Mouse (Mus musculus) heart, postnatal 0 days (tissue): ENCODE measurements at regions not wholly inside any gene's neighbourhood (a gene's known extent, or its start where the extent isn't known, plus 50 kb on each side); places are given as distances from the start of the nearest gene placed in this dataset.

Experiments used
- ATAC-seq: fragments of 200-750 bp; cut with Nextera tagmentation; 2 replicates; pipeline ENCODE4 v1.8.0; 2017; ENCODE audit warnings: low read depth, moderate number of reproducible peaks, moderate library complexity; ENCODE audit not compliant: insufficient read depth
- DNase-seq: peaks from one replicate; pipeline ENCODE4 v3.0.0-alpha.2; 2016; ENCODE audit warnings: low spot score
- H3K27ac ChIP-seq: fragments of 300-500 bp; sonication (generic); 2 replicates; pipeline ENCODE4 v1.5.1; 2014; ENCODE audit warnings: low read depth, mild to moderate bottlenecking
- H3K27me3 ChIP-seq: fragments of 300-500 bp; sonication (generic); 2 replicates; pipeline ENCODE4 v1.6.1; 2014; ENCODE audit warnings: low read length, mixed read lengths; ENCODE audit not compliant: control insufficient read depth, insufficient read depth
- H3K36me3 ChIP-seq: fragments of 300-500 bp; sonication (generic); replicated peaks from 2 replicates; pipeline ENCODE4 v1.6.1; 2014; ENCODE audit warnings: low read length, mixed read lengths; ENCODE audit not compliant: control insufficient read depth, insufficient read depth
- H3K4me1 ChIP-seq: fragments of 300-500 bp; sonication (generic); 2 replicates; pipeline ENCODE4 v1.6.1; 2014; ENCODE audit warnings: antibody characterized with exemption; ENCODE audit not compliant: control insufficient read depth, insufficient read depth
- H3K4me2 ChIP-seq: fragments of 300-500 bp; sonication (generic); 2 replicates; pipeline ENCODE4 v1.6.1; 2014; ENCODE audit warnings: low read depth, mild to moderate bottlenecking, low read length, moderate library complexity
- H3K4me3 ChIP-seq: fragments of 300-500 bp; sonication (generic); 2 replicates; pipeline ENCODE4 v1.5.1; 2014; ENCODE audit warnings: low read depth, low read length
- H3K9ac ChIP-seq: fragments of 300-500 bp; sonication (generic); replicated peaks from 2 replicates; pipeline ENCODE4 v1.6.1; 2014; ENCODE audit warnings: low read depth, low read length, mixed read lengths
- H3K9me3 ChIP-seq: fragments of 300-500 bp; sonication (generic); replicated peaks from 2 replicates; pipeline ENCODE4 v1.6.1; 2016; ENCODE audit warnings: low read length; ENCODE audit not compliant: control insufficient read depth
- CTCF ChIP-seq: IDR thresholded peaks from 2 replicates; pipeline ENCODE4 v1.5.1; 2016; ENCODE audit warnings: antibody characterized with exemption, control low read depth, low read depth
- EP300 ChIP-seq: IDR thresholded peaks from 2 replicates; pipeline ENCODE4 v1.6.1; 2016; ENCODE audit warnings: antibody characterized with exemption, low read depth
- WGBS: fragments of 180-500 bp; shearing (Covaris S2); extraction: QIAGEN DNeasy Blood & Tissue Kit; methylation state at CpG from one replicate; pipeline ENCODE4 v1.1.7; 2014; 5-methylcytosine and 5-hydroxymethylcytosine counted together

DNA sequence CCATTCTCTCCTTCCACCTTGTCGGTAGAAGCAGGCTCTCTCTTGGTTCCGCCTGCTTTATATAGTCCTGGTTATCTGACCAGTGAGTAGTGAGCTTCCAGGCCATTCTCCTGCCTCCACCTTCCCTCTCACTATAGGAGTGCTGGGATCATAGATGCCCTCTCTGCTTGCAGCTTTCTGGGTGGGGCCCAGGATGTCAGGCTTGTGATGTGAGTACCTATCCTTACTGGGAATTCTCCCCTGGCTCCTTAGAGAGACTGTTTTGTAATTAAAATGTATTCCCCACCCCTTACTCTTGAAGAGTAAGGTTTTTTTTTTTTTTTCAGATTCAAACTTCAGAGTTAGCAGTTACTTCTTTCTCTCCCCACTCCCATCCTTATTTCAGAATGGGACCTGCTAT is 291.1 kb upstream of the Rtl1 start:
- ATAC-seq: no peak
- no peak for TF ChIP-seq EP300
- TF ChIP-seq CTCF: no peak
- no peak overlapping the region for H3K4me3 ChIP-seq
- no peak overlapping the region for H3K4me2 ChIP-seq
- H3K9ac ChIP-seq: no peak overlapping the region
- H3K27ac ChIP-seq: no peak overlapping the region
- DNase-seq: no peak
- H3K36me3 ChIP-seq: no peaks in the 10 kb centered on the region
- H3K9me3 ChIP-seq: no peaks in the 10 kb centered on the region
- WGBS: 55% methylated on average over 2 of the region's 2 CpGs
- H3K4me1 ChIP-seq: no peaks in the 10 kb centered on the region
- H3K27me3 ChIP-seq: no peaks in the 10 kb centered on the region

DNA sequence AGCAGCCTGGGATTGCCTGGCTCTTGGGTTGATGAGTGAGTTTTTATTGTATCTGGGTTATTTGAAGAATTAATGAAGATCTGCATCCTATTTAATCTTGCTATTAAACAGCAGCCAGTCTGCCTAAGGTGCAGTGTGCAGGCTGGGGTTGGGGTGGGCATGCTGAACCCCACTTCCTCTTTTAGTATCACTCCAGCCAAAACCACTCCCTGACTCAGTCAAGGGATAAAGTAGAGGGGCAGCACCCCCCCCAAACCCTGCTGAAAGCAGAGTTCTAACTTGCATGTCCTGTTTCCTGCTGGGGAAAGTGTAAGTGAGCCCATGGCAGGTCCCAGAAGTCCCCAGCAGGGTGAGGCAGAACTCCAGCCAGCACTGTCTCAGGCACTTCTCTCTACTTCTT is 292.7 kb upstream of the Rtl1 start:
- no peak overlapping the region for H3K27ac ChIP-seq
- DNase-seq: no peak
- no peak overlapping the region for H3K9ac ChIP-seq
- no peak overlapping the region for H3K4me2 ChIP-seq
- H3K36me3 ChIP-seq: no peaks in the 10 kb centered on the region
- H3K9me3 ChIP-seq: no peaks in the 10 kb centered on the region
- H3K4me1 ChIP-seq: no peaks in the 10 kb centered on the region
- no peak for ATAC-seq
- H3K4me3 ChIP-seq: no peak overlapping the region
- no peaks in the 10 kb centered on the region for H3K27me3 ChIP-seq
- no peak for TF ChIP-seq EP300
- TF ChIP-seq CTCF: no peak

DNA sequence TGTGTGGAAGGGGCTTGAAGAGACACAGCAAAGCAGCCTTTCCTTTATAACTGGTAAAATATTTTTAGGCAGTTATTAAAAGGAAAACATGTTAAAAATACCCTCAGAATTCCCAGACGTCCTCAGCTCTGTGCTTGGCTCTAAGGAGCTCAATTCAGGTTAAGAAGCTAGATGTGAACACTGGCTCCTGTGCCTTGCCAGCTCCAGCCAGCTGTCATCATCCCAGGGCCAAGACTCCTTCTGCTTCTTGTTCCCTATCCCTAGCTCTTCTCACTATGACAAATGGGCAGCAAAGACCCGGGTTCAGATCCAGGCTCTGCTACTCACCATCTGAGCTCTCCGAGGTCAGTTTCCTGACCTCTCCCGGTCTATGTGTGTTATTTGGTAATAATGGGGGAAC is 293.5 kb upstream of the Rtl1 start:
- Histone ChIP-seq H3K9ac (no peak overlapping the region), H3K4me2 (no peak overlapping the region), H3K27me3 (no peaks in the 10 kb centered on the region), H3K4me3 (no peak overlapping the region), H3K4me1 (no peaks in the 10 kb centered on the region), H3K9me3 (no peaks in the 10 kb centered on the region), H3K27ac (no peak overlapping the region), H3K36me3 (no peaks in the 10 kb centered on the region)
- DNase-seq: no peak
- TF ChIP-seq CTCF: no peak
- TF ChIP-seq EP300: no peak
- 72% methylated on average over 4 of the region's 4 CpGs for WGBS
- no peak for ATAC-seq

DNA sequence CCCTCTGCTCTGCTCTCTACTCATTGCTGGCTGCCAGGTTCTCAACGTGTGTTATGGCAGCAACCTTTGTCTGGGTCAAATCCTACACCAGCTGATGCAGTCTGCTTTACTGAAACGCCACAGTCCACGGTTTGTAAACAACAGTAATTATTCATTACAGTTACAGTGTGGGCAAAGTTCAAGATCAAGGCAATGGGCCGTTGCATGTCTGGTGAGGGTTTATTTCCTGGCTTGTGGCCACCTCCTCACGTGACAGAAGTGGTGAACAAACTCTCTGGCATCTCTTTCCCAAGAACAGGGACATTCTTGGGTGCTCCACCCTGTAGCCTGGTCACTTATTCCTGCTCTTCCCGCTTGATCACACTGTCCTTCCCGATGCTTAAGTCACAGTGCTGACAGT is 295.3 kb upstream of the Rtl1 start:
- Histone ChIP-seq H3K4me2 (no peak overlapping the region), H3K9me3 (no peaks in the 10 kb centered on the region), H3K27me3 (no peaks in the 10 kb centered on the region), H3K4me1 (no peaks in the 10 kb centered on the region), H3K4me3 (no peak overlapping the region), H3K27ac (no peak overlapping the region), H3K36me3 (no peaks in the 10 kb centered on the region), H3K9ac (no peak overlapping the region)
- WGBS: 71% methylated on average over 7 of the region's 7 CpGs
- no peak for TF ChIP-seq CTCF
- TF ChIP-seq EP300: no peak
- no peak for DNase-seq
- ATAC-seq: no peak

DNA sequence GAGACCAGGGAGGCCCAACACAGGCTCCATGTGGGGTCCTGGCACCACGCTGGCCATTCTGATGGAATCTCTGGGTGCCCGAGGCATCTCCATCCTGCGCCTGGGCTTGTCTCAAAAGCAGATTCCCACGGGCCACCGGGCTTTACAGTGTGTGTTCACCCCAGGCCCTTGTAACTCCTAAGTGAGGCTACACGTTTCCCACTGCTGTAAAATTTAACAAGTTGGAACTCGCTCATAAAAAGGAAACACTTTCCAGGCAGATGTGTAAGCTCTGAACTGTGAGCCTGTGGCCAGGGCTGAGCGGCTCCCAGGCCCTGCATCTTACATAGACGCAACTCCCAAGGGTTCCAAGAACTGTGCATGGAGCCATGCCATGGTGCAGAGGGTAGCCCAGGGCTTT is 296.3 kb upstream of the Rtl1 start:
- WGBS: 86% methylated on average over 9 of the region's 9 CpGs
- DNase-seq: no peak
- Histone ChIP-seq H3K4me3 (no peak overlapping the region), H3K9me3 (no peaks in the 10 kb centered on the region), H3K36me3 (no peaks in the 10 kb centered on the region), H3K27me3 (no peaks in the 10 kb centered on the region), H3K9ac (no peak overlapping the region), H3K27ac (no peak overlapping the region), H3K4me1 (no peaks in the 10 kb centered on the region), H3K4me2 (no peak overlapping the region)
- ATAC-seq: no peak
- TF ChIP-seq EP300 (no peak), CTCF (no peak)

DNA sequence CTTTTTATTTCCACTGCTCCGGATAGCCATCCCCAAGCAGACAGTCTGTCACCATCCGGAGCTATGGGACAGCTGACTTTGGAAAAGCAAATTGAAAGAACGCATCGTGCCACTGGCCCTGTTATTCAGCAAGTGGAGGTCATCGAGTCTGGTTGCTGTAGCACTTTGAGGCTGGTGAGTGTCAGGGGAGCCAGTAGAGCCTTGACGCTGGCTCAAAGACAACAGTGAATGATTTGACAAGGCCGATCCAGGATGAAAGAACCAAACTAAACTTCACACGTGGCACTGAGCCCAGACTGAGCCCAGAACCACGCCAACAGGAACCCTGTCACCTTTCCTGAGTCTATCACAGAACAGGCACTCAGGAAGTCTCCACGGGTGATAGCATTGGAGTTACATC is 296.8 kb upstream of the Rtl1 start:
- H3K36me3 ChIP-seq: no peaks in the 10 kb centered on the region
- no peak overlapping the region for H3K9ac ChIP-seq
- DNase-seq: no peak
- no peak overlapping the region for H3K4me3 ChIP-seq
- no peaks in the 10 kb centered on the region for H3K9me3 ChIP-seq
- H3K27ac ChIP-seq: no peak overlapping the region
- WGBS: 65% methylated on average over 10 of the region's 10 CpGs
- no peaks in the 10 kb centered on the region for H3K27me3 ChIP-seq
- H3K4me2 ChIP-seq: no peak overlapping the region
- no peak for TF ChIP-seq EP300
- TF ChIP-seq CTCF: no peak
- H3K4me1 ChIP-seq: no peaks in the 10 kb centered on the region
- ATAC-seq: no peak; the same call in 1 of the 2 replicates
